Mouse (Mus musculus): ENCODE results near the gene Lrfn1. TPM values are rescaled to one million over a fixed set of nuclear protein-coding genes. Genes with fewer than 3 reads are reported as not detected.

The Lrfn1 gene
- total and polyA plus RNA-seq, 3 experiments: 0.03 to 0.11 TPM; not detected in 1

GRCm38 (mm10) chr7:28477363-28477762 is 25.6 kb downstream of the Lrfn1 start:
- Histone ChIP-seq H3K9me3 (replicated peaks) (no peaks in the 10 kb centered on the region), H3K27me3 (ENCODE audit: insufficient read depth, low read length) (no peaks in the 10 kb centered on the region; the same call in 1 of the 2 replicates), H3K4me3 (ENCODE audit: low read depth, low read length) (no peak overlapping the region), H3K4me1 (ENCODE audit: insufficient read depth, low read depth, low read length) (no peaks in the 10 kb centered on the region; the same call in 1 of the 2 replicates), H3K36me3 (replicated peaks) (no peaks in the 10 kb centered on the region)
- ATAC-seq (ENCODE audit: extremely low read depth, insufficient number of reproducible peaks, low FRiP score, poor library complexity, severe bottlenecking) (no peak), DNase-seq (ENCODE audit: low spot score) (no peak)
- TF ChIP-seq TAL1 (conservative IDR thresholded peaks at IDR 0.05; ENCODE audit: low read depth, low read length): no peak
- no peak for TF ChIP-seq GATA1 (IDR thresholded peaks at IDR 0.05; ENCODE audit: borderline replicate concordance, low read length)
- no peak for TF ChIP-seq GATA2 (IDR thresholded peaks at IDR 0.05; ENCODE audit: borderline replicate concordance, low read depth, low read length)
- TF ChIP-seq POLR2AphosphoS5 (IDR thresholded peaks at IDR 0.05; ENCODE audit: insufficient replicate concordance, low read depth, low read length): no peak
- no peak for TF ChIP-seq CTCF (IDR thresholded peaks at IDR 0.05; ENCODE audit: low read depth, low read length)

DNA sequence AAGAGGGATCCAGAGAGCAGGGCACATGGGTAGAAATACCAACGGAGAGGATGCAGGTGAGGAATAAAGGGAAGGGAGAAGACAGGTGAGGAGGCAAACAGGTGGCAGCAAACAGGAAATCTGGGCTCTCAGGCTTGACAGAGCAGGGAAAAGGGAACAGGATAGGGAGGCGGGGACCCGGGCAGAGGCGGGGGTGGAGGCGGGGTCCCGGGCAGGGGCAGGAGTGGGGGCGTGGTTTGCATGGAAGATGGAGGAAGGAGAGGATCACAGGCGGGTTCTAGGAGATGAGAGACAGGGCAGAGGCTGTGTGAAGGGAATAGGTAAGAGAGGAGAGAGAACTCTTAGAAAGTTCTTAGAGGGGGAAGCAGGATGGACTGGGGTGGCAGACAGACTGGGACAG is 27.1 kb downstream of the Lrfn1 start:
- no peaks in the 10 kb centered on the region; the same call in 1 of the 2 replicates for H3K27me3 ChIP-seq (ENCODE audit: insufficient read depth, low read length)
- no peak for ATAC-seq (ENCODE audit: extremely low read depth, insufficient number of reproducible peaks, low FRiP score, poor library complexity, severe bottlenecking)
- no peaks in the 10 kb centered on the region; the same call in 1 of the 2 replicates for H3K4me1 ChIP-seq (ENCODE audit: insufficient read depth, low read depth, low read length)
- H3K36me3 ChIP-seq (replicated peaks): no peaks in the 10 kb centered on the region
- H3K4me3 ChIP-seq (ENCODE audit: low read depth, low read length): no peak overlapping the region
- H3K9me3 ChIP-seq (replicated peaks): no peaks in the 10 kb centered on the region
- TF ChIP-seq POLR2AphosphoS5 (IDR thresholded peaks at IDR 0.05; ENCODE audit: insufficient replicate concordance, low read depth, low read length): no peak
- no peak for TF ChIP-seq CTCF (IDR thresholded peaks at IDR 0.05; ENCODE audit: low read depth, low read length)
- TF ChIP-seq GATA1 (IDR thresholded peaks at IDR 0.05; ENCODE audit: borderline replicate concordance, low read length): no peak
- no peak for TF ChIP-seq TAL1 (conservative IDR thresholded peaks at IDR 0.05; ENCODE audit: low read depth, low read length)
- TF ChIP-seq GATA2 (IDR thresholded peaks at IDR 0.05; ENCODE audit: borderline replicate concordance, low read depth, low read length): no peak
- no peak for DNase-seq (ENCODE audit: low spot score)

DNA sequence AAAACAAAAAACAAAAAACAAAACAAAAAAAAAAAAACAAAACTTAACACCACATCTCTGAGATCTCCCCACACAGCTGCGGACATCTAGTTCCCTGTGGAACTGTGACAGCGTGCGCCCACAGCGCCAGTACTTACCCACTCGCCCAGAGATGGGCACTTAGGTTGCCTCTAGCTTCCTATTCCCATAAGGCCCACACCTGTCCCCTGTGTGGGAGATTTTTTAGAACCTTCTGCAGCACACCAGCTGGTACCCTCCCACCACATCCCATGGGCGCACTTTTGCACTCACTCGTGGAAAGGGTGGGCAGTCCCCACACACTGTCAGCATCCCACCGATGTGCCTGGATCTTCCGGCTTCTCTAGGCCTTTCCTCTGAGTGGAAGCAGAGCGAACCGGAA is 31.1 kb downstream of the Lrfn1 start:
- no peak for DNase-seq (ENCODE audit: low spot score)
- H3K9me3 ChIP-seq (replicated peaks): no peaks in the 10 kb centered on the region
- H3K36me3 ChIP-seq (replicated peaks): no peaks in the 10 kb centered on the region
- ATAC-seq (ENCODE audit: extremely low read depth, insufficient number of reproducible peaks, low FRiP score, poor library complexity, severe bottlenecking): no peak
- TF ChIP-seq GATA2 (IDR thresholded peaks at IDR 0.05; ENCODE audit: borderline replicate concordance, low read depth, low read length): no peak
- TF ChIP-seq CTCF (IDR thresholded peaks at IDR 0.05; ENCODE audit: low read depth, low read length): no peak
- no peaks in the 10 kb centered on the region; the same call in 1 of the 2 replicates for H3K4me1 ChIP-seq (ENCODE audit: insufficient read depth, low read depth, low read length)
- H3K27me3 ChIP-seq (ENCODE audit: insufficient read depth, low read length): peaks cover 10% of the 10 kb centered on the region
- no peak overlapping the region for H3K4me3 ChIP-seq (ENCODE audit: low read depth, low read length)

GRCm38 (mm10) chr7:28484192-28484591 is 32.4 kb downstream of the Lrfn1 start:
- peaks cover 20% of the 10 kb centered on the region for H3K27me3 ChIP-seq (ENCODE audit: insufficient read depth, low read length)
- TF ChIP-seq CTCF (IDR thresholded peaks at IDR 0.05; ENCODE audit: low read depth, low read length) (no peak), TAL1 (conservative IDR thresholded peaks at IDR 0.05; ENCODE audit: low read depth, low read length) (no peak), GATA2 (IDR thresholded peaks at IDR 0.05; ENCODE audit: borderline replicate concordance, low read depth, low read length) (no peak), POLR2AphosphoS5 (IDR thresholded peaks at IDR 0.05; ENCODE audit: insufficient replicate concordance, low read depth, low read length) (no peak), GATA1 (IDR thresholded peaks at IDR 0.05; ENCODE audit: borderline replicate concordance, low read length) (no peak)
- H3K9me3 ChIP-seq (replicated peaks): no peaks in the 10 kb centered on the region
- DNase-seq (ENCODE audit: low spot score): no peak
- no peaks in the 10 kb centered on the region for H3K36me3 ChIP-seq (replicated peaks)
- H3K4me1 ChIP-seq (ENCODE audit: insufficient read depth, low read depth, low read length): no peaks in the 10 kb centered on the region
- H3K4me3 ChIP-seq (ENCODE audit: low read depth, low read length): no peak overlapping the region
- ATAC-seq (ENCODE audit: extremely low read depth, insufficient number of reproducible peaks, low FRiP score, poor library complexity, severe bottlenecking): no peak

GRCm38 (mm10) chr7:28488030-28488491 is 36.3 kb downstream of the Lrfn1 start:
- DNase-seq (ENCODE audit: low spot score): no peak
- TF ChIP-seq CTCF (IDR thresholded peaks at IDR 0.05; ENCODE audit: low read depth, low read length): no peak
- TF ChIP-seq GATA1 (IDR thresholded peaks at IDR 0.05; ENCODE audit: borderline replicate concordance, low read length): no peak
- TF ChIP-seq GATA2 (IDR thresholded peaks at IDR 0.05; ENCODE audit: borderline replicate concordance, low read depth, low read length): no peak
- no peak for TF ChIP-seq TAL1 (conservative IDR thresholded peaks at IDR 0.05; ENCODE audit: low read depth, low read length)
- TF ChIP-seq POLR2AphosphoS5 (IDR thresholded peaks at IDR 0.05; ENCODE audit: insufficient replicate concordance, low read depth, low read length): no peak

GRCm38 (mm10) chr7:28490410-28490809 is 38.6 kb downstream of the Lrfn1 start:
- DNase-seq (ENCODE audit: low spot score) (no peak), ATAC-seq (ENCODE audit: extremely low read depth, insufficient number of reproducible peaks, low FRiP score, poor library complexity, severe bottlenecking) (no peak)
- no peaks in the 10 kb centered on the region for H3K9me3 ChIP-seq (replicated peaks)
- no peak overlapping the region for H3K4me3 ChIP-seq (ENCODE audit: low read depth, low read length)
- peaks cover 24% of the 10 kb centered on the region for H3K27me3 ChIP-seq (ENCODE audit: insufficient read depth, low read length)
- no peaks in the 10 kb centered on the region for H3K36me3 ChIP-seq (replicated peaks)
- no peaks in the 10 kb centered on the region for H3K4me1 ChIP-seq (ENCODE audit: insufficient read depth, low read depth, low read length)
- TF ChIP-seq POLR2AphosphoS5 (IDR thresholded peaks at IDR 0.05; ENCODE audit: insufficient replicate concordance, low read depth, low read length): no peak
- no peak for TF ChIP-seq GATA2 (IDR thresholded peaks at IDR 0.05; ENCODE audit: borderline replicate concordance, low read depth, low read length)
- TF ChIP-seq GATA1 (IDR thresholded peaks at IDR 0.05; ENCODE audit: borderline replicate concordance, low read length): no peak
- no peak for TF ChIP-seq CTCF (IDR thresholded peaks at IDR 0.05; ENCODE audit: low read depth, low read length)
- TF ChIP-seq TAL1 (conservative IDR thresholded peaks at IDR 0.05; ENCODE audit: low read depth, low read length): no peak

More at GRCm38 (mm10) chr7:28488030-28488491, 36.3 kb downstream of the Lrfn1 start:
- Histone ChIP-seq H3K36me3 (replicated peaks) (no peaks in the 10 kb centered on the region), H3K4me3 (ENCODE audit: low read depth, low read length) (no peak overlapping the region), H3K9me3 (replicated peaks) (no peaks in the 10 kb centered on the region), H3K27me3 (ENCODE audit: insufficient read depth, low read length) (peaks cover 20% of the 10 kb centered on the region), H3K4me1 (ENCODE audit: insufficient read depth, low read depth, low read length) (no peaks in the 10 kb centered on the region)
- no peak for ATAC-seq (ENCODE audit: extremely low read depth, insufficient number of reproducible peaks, low FRiP score, poor library complexity, severe bottlenecking)
